Mouse (Mus musculus) liver, embryonic 14.5 days (tissue): Measurements from ENCODE around the gene Kcnk2.

Experiments
- CTCF ChIP-seq: IDR thresholded peaks from 2 replicates; pipeline ENCODE4 v1.5.1; 2016; ENCODE audit warnings: antibody characterized with exemption, low read depth, control low read depth
- EP300 ChIP-seq: IDR thresholded peaks from 2 replicates; pipeline ENCODE4 v1.6.1; 2016; ENCODE audit warnings: antibody characterized with exemption, low read depth

- TF ChIP-seq CTCF (0 out of 2 replicates have a peak, but pooled peaks have one; percentile 4), EP300 (no peak)
Observed at GRCm38 (mm10) chr1:189315896-189316295, 86.2 kb downstream of the Kcnk2 start.
